Mouse (Mus musculus) intestine, embryonic 16.5 days (tissue): ENCODE measurements around the gene Tmpo. TPM values are rescaled to one million over a fixed set of nuclear protein-coding genes. Genes with fewer than 3 reads are reported as not detected.

Source experiments
- ATAC-seq: fragments of 200-750 bp; cut with Nextera tagmentation; 2 replicates; pipeline ENCODE4 v1.8.0; 2017; ENCODE audit warnings: moderate TSS enrichment, moderate library complexity
- H3K27ac ChIP-seq: fragments of 300-500 bp; sonication (generic); 2 replicates; pipeline ENCODE4 v1.5.1; 2014; ENCODE audit warnings: mild to moderate bottlenecking, low read length
- H3K27me3 ChIP-seq: fragments of 300-500 bp; sonication (generic); replicated peaks from 2 replicates; pipeline ENCODE4 v1.6.1; 2014; ENCODE audit warnings: low read length, control low read depth, mixed read lengths; ENCODE audit not compliant: control insufficient read depth, insufficient read depth
- H3K36me3 ChIP-seq: fragments of 300-500 bp; sonication (generic); 2 replicates; pipeline ENCODE4 v1.6.1; 2014; ENCODE audit warnings: low read length, control low read depth; ENCODE audit not compliant: control insufficient read depth, insufficient read depth
- H3K4me1 ChIP-seq: fragments of 300-500 bp; sonication (generic); 2 replicates; pipeline ENCODE4 v1.6.1; 2014; ENCODE audit warnings: low read length, control low read depth, mixed read lengths; ENCODE audit not compliant: control insufficient read depth, insufficient read depth
- H3K4me2 ChIP-seq: fragments of 300-500 bp; sonication (generic); 2 replicates; pipeline ENCODE4 v1.6.1; 2014; ENCODE audit warnings: low read depth, low read length, control low read depth
- H3K4me3 ChIP-seq: fragments of 300-500 bp; sonication (generic); 2 replicates; pipeline ENCODE4 v1.5.1; 2014; ENCODE audit warnings: mild to moderate bottlenecking, low read length
- H3K9ac ChIP-seq: fragments of 300-500 bp; sonication (generic); 2 replicates; pipeline ENCODE4 v1.6.1; 2014; ENCODE audit warnings: low read depth, low read length
- H3K9me3 ChIP-seq: fragments of 300-500 bp; sonication (generic); 2 replicates; pipeline ENCODE4 v1.6.1; 2016; ENCODE audit warnings: low read length, control low read depth; ENCODE audit not compliant: control insufficient read depth
- WGBS: fragments of 180-500 bp; shearing (Covaris S2); extraction: QIAGEN DNeasy Blood & Tissue Kit; methylation state at CpG from one replicate; pipeline ENCODE4 v1.1.7; 2014; 5-methylcytosine and 5-hydroxymethylcytosine counted together
- polyA plus RNA-seq: library from polyadenylated mRNA; unstranded; fragments of >200 nt; fragmentation: Nextera tagmentation; extraction: Ambion mirVana; gene quantifications from 2 replicates; pipeline ENCODE4 v1.2.1, GENCODE M21; 2015

Gene Tmpo
- polyA plus RNA-seq, 1 experiment from 2014 or later = 111 TPM

- Histone ChIP-seq H3K27me3 (no peaks in the 10 kb centered on the region), H3K4me2 (no peak overlapping the region), H3K9me3 (no peaks in the 10 kb centered on the region), H3K27ac (no peak overlapping the region), H3K9ac (no peak overlapping the region), H3K4me3 (no peak overlapping the region), H3K4me1 (no peaks in the 10 kb centered on the region), H3K36me3 (no peaks in the 10 kb centered on the region)
- WGBS = 87% methylated on average over 3 of the region's 3 CpGs
- ATAC-seq = no peak
These were observed 50.3 kb downstream of the Tmpo start for GRCm38 (mm10) chr10:91130792-91131191.

GRCm38 (mm10) chr10:91128551-91129160 lies 52.5 kb downstream of the Tmpo start:
- H3K4me3 ChIP-seq = no peak overlapping the region
- H3K4me2 ChIP-seq = no peak overlapping the region
- H3K36me3 ChIP-seq = no peaks in the 10 kb centered on the region
- H3K27ac ChIP-seq = no peak overlapping the region
- H3K9me3 ChIP-seq = no peaks in the 10 kb centered on the region
- no peaks in the 10 kb centered on the region for H3K4me1 ChIP-seq
- H3K27me3 ChIP-seq = no peaks in the 10 kb centered on the region
- no peak for ATAC-seq
- H3K9ac ChIP-seq = no peak overlapping the region
- 95% methylated on average over 1 of the region's 1 CpGs for WGBS

- WGBS = 52% methylated on average over 2 of the region's 2 CpGs
- ATAC-seq = no peak
- peak overlapping the region; percentile 45; the same call in 1 of the 2 replicates for H3K27ac ChIP-seq
- no peaks in the 10 kb centered on the region for H3K27me3 ChIP-seq
- no peaks in the 10 kb centered on the region for H3K4me1 ChIP-seq
- no peak overlapping the region for H3K4me3 ChIP-seq
- no peak overlapping the region for H3K4me2 ChIP-seq
- no peak overlapping the region for H3K9ac ChIP-seq
- no peaks in the 10 kb centered on the region for H3K36me3 ChIP-seq
- H3K9me3 ChIP-seq = no peaks in the 10 kb centered on the region
These were observed 53.7 kb downstream of the Tmpo start for GRCm38 (mm10) chr10:91127395-91127794.

- no peak overlapping the region for H3K4me2 ChIP-seq
- WGBS = 61% methylated on average over 10 of the region's 10 CpGs
- peaks cover 3% of the 10 kb centered on the region; the same call in 1 of the 2 replicates for H3K36me3 ChIP-seq
- no peaks in the 10 kb centered on the region for H3K9me3 ChIP-seq
- peak overlapping the region; percentile 45 for H3K27ac ChIP-seq
- H3K4me1 ChIP-seq = 0 out of 2 replicates have a peak, but pooled peaks cover 3% of the 10 kb centered on the region
- H3K4me3 ChIP-seq = no peak overlapping the region
- ATAC-seq = no peak
- no peak overlapping the region for H3K9ac ChIP-seq
- no peaks in the 10 kb centered on the region for H3K27me3 ChIP-seq
These were observed 54.3 kb downstream of the Tmpo start for GRCm38 (mm10) chr10:91126618-91127355.

- Histone ChIP-seq H3K36me3 (peaks cover 12% of the 10 kb centered on the region), H3K9ac (peak within 1 kb of the TSS; percentile 98)
- WGBS = 10% methylated on average over 51 of the region's 59 CpGs
These were observed 57.0 kb downstream of the Tmpo start, which contains the start of gene Slc25a3 for GRCm38 (mm10) chr10:91123828-91124822. TSS of gene Slc25a3 (minus strand) at chr10:91124059.

GRCm38 (mm10) chr10:91123281-91123827 lies 57.8 kb downstream of the Tmpo start:
- peak overlapping the region; percentile 73 for H3K4me2 ChIP-seq
- ATAC-seq = peak; percentile 65
- WGBS = under 1% methylated on average over 42 of the region's 44 CpGs
- H3K27ac ChIP-seq = peak overlapping the region; percentile 93
- peak overlapping the region; percentile 97 for H3K4me3 ChIP-seq
- 0 out of 2 replicates have a peak, but pooled peaks cover 5% of the 10 kb centered on the region for H3K4me1 ChIP-seq
- peaks cover 16% of the 10 kb centered on the region for H3K36me3 ChIP-seq
- peak overlapping the region; percentile 98 for H3K9ac ChIP-seq
- no peaks in the 10 kb centered on the region for H3K27me3 ChIP-seq
- H3K9me3 ChIP-seq = no peaks in the 10 kb centered on the region

More at GRCm38 (mm10) chr10:91123828-91124822, 57.0 kb downstream of the Tmpo start, which contains the start of gene Slc25a3:
- H3K27me3 ChIP-seq = no peaks in the 10 kb centered on the region
- H3K27ac ChIP-seq = peak within 1 kb of the TSS; percentile 93
- peak; percentile 97 for ATAC-seq
- 0 out of 2 replicates have a peak, but pooled peaks cover 5% of the 10 kb centered on the region for H3K4me1 ChIP-seq
- peak within 1 kb of the TSS; percentile 97 for H3K4me3 ChIP-seq
- H3K4me2 ChIP-seq = peak within 1 kb of the TSS; percentile 73
- no peaks in the 10 kb centered on the region for H3K9me3 ChIP-seq

GRCm38 (mm10) chr10:91122646-91123045 lies 58.5 kb downstream of the Tmpo start:
- Histone ChIP-seq H3K9me3 (no peaks in the 10 kb centered on the region), H3K4me1 (0 out of 2 replicates have a peak, but pooled peaks cover 5% of the 10 kb centered on the region), H3K4me2 (peak overlapping the region; percentile 73), H3K36me3 (peaks cover 19% of the 10 kb centered on the region), H3K9ac (peak overlapping the region; percentile 98), H3K27ac (peak overlapping the region; percentile 93; the same call in 1 of the 2 replicates), H3K27me3 (no peaks in the 10 kb centered on the region), H3K4me3 (peak overlapping the region; percentile 97)
- 21% methylated on average over 6 of the region's 6 CpGs for WGBS
- no peak for ATAC-seq

- Histone ChIP-seq H3K27ac (no peak overlapping the region), H3K36me3 (peaks cover 52% of the 10 kb centered on the region), H3K9ac (no peak overlapping the region), H3K9me3 (no peaks in the 10 kb centered on the region), H3K4me2 (no peak overlapping the region), H3K4me3 (no peak overlapping the region), H3K27me3 (no peaks in the 10 kb centered on the region), H3K4me1 (0 out of 2 replicates have a peak, but pooled peaks cover 4% of the 10 kb centered on the region)
- WGBS = 94% methylated on average over 12 of the region's 12 CpGs
- ATAC-seq = no peak
These were observed 64.2 kb downstream of the Tmpo start for GRCm38 (mm10) chr10:91116958-91117357.
